Mouse (Mus musculus) spleen, adult 2 months (tissue): ENCODE data around the gene Polr2e.

Experiments
- CTCF ChIP-seq: fragments of 200-500 bp; IDR thresholded peaks from 2 replicates; pipeline ENCODE4 v1.5.1; 2011; ENCODE audit warnings: mild to moderate bottlenecking, inconsistent platforms; ENCODE audit not compliant: insufficient read depth, insufficient read length, insufficient replicate concordance; ENCODE audit errors: extremely low read depth
- POLR2A ChIP-seq: fragments of 200-500 bp; IDR thresholded peaks from 2 replicates; pipeline ENCODE4 v1.6.1; 2011; ENCODE audit warnings: low read depth, low read length, inconsistent platforms

- TF ChIP-seq CTCF (no peak), POLR2A (no peak)
Observed at GRCm38 (mm10) chr10:80013609-80014008, 26.0 kb downstream of the Polr2e start.
